Mouse (Mus musculus): ENCODE measurements around the gene Rbm20. TPM values are rescaled to one million over a fixed set of nuclear protein-coding genes. Genes with fewer than 3 reads are reported as not detected.

The Rbm20 gene
- 1.4 and 2.5 TPM in 2 replicates for polyA plus RNA-seq (2015; fragmentation: Nextera tagmentation; extraction: Ambion mirVana)

DNA sequence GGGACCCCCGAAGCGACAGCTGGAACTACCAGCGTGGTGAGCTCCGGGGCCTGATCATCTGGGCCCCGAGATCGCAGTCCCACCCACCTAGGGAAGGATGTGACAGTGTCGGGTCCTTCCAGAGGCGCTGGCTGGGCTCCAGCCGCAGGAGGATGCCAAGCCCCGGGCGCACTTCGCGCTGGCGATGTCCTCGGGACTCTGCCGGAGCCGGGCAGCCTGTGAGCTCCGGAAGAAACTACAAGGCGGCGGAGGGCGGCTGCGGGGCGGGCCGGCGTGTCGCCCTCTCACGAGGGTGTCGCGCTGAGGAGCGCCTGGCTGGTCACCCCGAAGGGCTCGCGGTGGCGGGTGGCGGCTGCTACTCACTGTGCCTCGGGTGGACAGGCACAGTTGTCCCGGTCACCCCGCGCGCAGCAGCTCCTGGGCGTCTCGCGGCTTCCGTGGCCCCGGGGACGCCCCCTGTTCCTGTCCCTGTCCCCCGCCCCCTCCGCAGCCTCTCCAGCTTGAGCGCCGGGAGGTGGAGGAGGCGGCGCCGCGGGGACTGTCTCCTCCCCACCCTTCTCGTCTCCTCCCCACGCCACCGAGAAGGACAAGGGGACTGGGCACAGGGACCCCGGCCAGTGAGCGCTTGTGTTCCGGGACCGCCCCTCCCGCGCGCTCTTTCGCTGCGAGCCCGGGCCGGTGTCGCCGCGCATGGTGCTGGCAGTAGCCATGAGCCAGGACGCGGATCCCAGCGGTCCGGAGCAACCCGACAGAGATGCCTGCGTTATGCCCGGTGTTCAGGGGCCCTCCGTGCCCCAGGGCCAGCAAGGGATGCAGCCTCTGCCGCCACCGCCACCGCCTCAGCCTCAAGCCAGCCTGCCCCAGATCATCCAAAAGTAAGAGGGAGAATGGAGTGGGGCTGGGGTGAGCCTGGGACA, at the start of gene Rbm20:
Rbm20 (plus strand) TSS at position 589 of the 917 bp plus-strand sequence.
- H3K4me1 ChIP-seq, result peaks cover 18% of the 10 kb centered on the region
- ATAC-seq (ENCODE audit: borderline replicate concordance, extremely low read depth, low FRiP score, low TSS enrichment), result peak; percentile 89
- peaks cover 90% of the 10 kb centered on the region for H3K27me3 ChIP-seq
- peak within 1 kb of the TSS; percentile 97 for H3K4me2 ChIP-seq
- H3K9me3 ChIP-seq, result no peaks in the 10 kb centered on the region
- no peaks in the 10 kb centered on the region for H3K36me3 ChIP-seq
- peak within 1 kb of the TSS; percentile 37 for H3K9ac ChIP-seq
- H3K27ac ChIP-seq, result no peak within 1 kb of the TSS
- H3K4me3 ChIP-seq, result peak within 1 kb of the TSS; percentile 55
- WGBS, result under 1% methylated on average over 80 of the region's 82 CpGs

DNA sequence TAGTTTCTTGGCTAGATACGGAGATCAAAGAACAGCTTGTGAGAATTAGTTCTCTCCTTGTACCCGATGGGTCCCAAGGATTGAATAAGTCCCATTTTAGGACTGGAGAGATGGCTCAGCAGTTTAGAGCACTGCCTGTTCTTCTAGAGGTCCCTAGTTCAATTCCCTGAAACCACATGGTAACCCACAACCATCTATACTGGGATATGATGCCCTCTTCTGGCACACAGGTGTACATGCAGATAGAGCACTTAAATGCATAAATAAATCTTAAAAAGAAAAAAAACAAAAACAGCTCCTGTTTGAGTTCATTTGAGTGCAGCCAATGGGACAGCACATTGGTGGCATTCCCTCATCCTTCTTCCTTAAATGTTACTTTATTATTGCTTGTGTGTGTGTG, 39.1 kb upstream of the Rbm20 start:
- Histone ChIP-seq H3K4me1 (no peaks in the 10 kb centered on the region), H3K9me3 (no peaks in the 10 kb centered on the region), H3K9ac (no peak overlapping the region), H3K4me3 (no peak overlapping the region), H3K27ac (no peak overlapping the region), H3K4me2 (no peak overlapping the region), H3K27me3 (no peaks in the 10 kb centered on the region), H3K36me3 (peaks cover 75% of the 10 kb centered on the region)
- no peak for ATAC-seq (ENCODE audit: borderline replicate concordance, extremely low read depth, low FRiP score, low TSS enrichment)
- WGBS, result 87% methylated on average over 2 of the region's 2 CpGs

DNA sequence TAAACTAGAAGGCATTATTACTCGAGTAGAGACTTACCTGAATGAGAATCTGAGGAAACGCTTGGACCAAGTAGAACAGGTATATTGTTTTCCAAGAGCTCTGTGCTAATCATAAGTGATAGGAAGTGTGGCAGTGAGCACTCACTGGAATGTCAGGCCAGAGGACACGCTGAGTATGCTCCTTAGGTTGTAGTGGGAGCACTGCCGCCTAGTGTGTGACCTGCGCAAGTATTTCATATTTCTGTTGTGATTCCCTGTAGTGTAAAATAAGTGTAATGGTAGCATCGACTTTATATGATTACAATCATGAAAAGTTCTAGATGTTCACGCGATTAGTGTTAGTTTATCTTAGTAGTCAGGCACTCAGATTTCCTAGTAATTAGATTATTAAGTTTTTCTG, 38.4 kb upstream of the Rbm20 start:
- WGBS, result 86% methylated on average over 8 of the region's 8 CpGs
- Histone ChIP-seq H3K4me3 (no peak overlapping the region), H3K4me1 (no peaks in the 10 kb centered on the region), H3K9me3 (no peaks in the 10 kb centered on the region), H3K27ac (no peak overlapping the region), H3K4me2 (no peak overlapping the region), H3K9ac (no peak overlapping the region), H3K36me3 (peaks cover 75% of the 10 kb centered on the region), H3K27me3 (no peaks in the 10 kb centered on the region)
- no peak for ATAC-seq (ENCODE audit: borderline replicate concordance, extremely low read depth, low FRiP score, low TSS enrichment)

DNA sequence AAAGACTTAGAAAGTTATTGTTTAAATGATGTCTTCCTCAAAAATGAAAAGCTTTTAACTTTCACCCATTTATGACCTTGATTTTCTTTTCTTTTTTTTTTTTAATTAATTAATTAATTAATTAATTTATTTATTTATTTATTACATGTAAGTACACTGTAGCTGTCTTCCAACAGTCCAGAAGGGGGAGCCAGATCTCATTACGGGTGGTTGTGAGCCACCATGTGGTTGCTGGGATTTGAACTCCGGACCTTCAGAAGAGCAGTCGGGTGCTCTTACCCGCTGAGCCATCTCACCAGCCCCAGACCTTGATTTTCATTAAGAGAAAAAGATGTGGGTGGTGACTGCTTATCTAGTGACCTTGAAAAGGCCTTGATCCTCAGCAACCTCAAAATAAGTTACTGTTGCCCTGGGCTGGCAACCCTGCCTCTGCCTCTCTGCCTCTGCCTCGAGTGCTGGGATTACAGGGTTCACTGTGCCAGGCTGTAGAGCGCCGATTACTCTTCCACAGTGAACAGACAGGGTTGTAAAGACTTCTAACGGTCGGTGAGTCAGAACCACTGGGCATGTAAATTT, 33.0 kb upstream of the Rbm20 start:
- Histone ChIP-seq H3K36me3 (peaks cover 68% of the 10 kb centered on the region), H3K9ac (no peak overlapping the region), H3K9me3 (no peaks in the 10 kb centered on the region), H3K4me3 (no peak overlapping the region), H3K4me1 (peaks cover 3% of the 10 kb centered on the region), H3K27me3 (no peaks in the 10 kb centered on the region), H3K4me2 (no peak overlapping the region), H3K27ac (no peak overlapping the region)
- ATAC-seq (ENCODE audit: borderline replicate concordance, extremely low read depth, low FRiP score, low TSS enrichment), result no peak
- WGBS, result 91% methylated on average over 9 of the region's 9 CpGs

DNA sequence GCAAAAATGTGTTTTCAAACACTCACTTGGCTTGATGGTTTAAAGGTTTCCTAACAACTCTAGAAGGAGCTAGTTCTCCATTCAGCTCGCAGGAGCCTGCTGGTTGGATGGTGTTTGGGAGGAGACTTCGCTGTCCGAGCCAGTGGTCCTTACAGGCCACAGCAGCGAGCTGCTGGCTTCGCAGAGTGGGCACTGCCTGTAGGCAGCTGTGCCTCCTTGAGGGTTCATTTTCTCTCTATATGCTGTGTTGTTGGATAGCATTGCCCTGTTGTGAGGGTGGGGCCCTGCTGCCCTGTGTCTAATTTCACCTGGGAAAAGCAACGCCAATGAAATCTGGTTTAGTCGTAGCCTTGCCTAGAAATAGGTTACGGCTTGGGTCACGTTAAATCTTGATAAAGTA, 29.8 kb upstream of the Rbm20 start:
- H3K4me2 ChIP-seq, result no peak overlapping the region
- H3K4me1 ChIP-seq, result peaks cover 11% of the 10 kb centered on the region
- H3K27ac ChIP-seq, result no peak overlapping the region
- H3K27me3 ChIP-seq, result no peaks in the 10 kb centered on the region
- ATAC-seq (ENCODE audit: borderline replicate concordance, extremely low read depth, low FRiP score, low TSS enrichment), result no peak
- H3K4me3 ChIP-seq, result no peak overlapping the region
- no peak overlapping the region for H3K9ac ChIP-seq
- WGBS, result 81% methylated on average over 9 of the region's 9 CpGs
- H3K36me3 ChIP-seq, result peaks cover 39% of the 10 kb centered on the region
- no peaks in the 10 kb centered on the region for H3K9me3 ChIP-seq

DNA sequence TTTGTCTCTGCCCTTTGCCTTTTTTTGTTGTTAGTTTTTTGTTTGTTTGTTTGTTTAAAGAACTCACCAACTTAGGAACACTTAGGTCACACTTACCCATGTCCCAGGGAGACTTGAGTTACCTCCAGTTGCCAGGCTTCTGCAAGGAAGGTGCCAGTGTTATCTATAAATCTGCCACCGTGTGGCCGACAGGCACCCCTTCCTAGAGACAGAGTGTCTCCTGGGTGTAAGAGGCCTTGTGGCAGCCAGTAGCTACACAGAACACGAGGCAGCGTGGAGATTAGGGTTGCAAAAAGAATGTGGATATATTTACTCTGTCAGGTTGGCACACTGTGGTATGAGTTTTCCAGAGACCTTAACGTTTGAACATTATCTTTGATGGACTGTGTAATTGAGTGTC, 29.1 kb upstream of the Rbm20 start:
- Histone ChIP-seq H3K27me3 (no peaks in the 10 kb centered on the region), H3K4me1 (peaks cover 11% of the 10 kb centered on the region), H3K9ac (no peak overlapping the region), H3K9me3 (no peaks in the 10 kb centered on the region), H3K36me3 (peaks cover 36% of the 10 kb centered on the region), H3K4me3 (no peak overlapping the region), H3K27ac (no peak overlapping the region), H3K4me2 (no peak overlapping the region)
- no peak for ATAC-seq (ENCODE audit: borderline replicate concordance, extremely low read depth, low FRiP score, low TSS enrichment)
- 24% methylated on average over 5 of the region's 5 CpGs for WGBS

DNA sequence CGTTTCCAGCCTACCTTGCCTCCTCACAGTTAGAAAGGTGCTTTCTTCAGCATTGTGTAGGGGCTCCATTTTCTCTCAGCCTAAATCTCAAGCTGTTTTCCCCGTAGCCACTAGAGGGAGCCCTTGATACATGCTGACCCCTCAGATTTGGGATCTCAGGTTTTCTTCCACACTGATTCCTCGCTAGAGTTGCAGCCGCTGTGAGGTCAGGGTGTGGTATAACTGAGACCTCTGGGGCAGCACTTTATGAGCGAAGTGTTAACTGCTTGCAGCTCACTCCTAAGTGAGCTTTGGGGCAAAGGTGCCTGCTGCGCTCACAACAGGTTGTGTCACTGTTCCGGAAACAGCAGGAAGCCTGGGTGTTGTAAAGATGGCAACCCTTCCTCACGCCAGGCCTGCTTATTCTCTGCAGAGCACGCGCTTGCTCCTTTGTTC, 28.3 kb upstream of the Rbm20 start:
- no peaks in the 10 kb centered on the region for H3K27me3 ChIP-seq
- 41% methylated on average over 10 of the region's 10 CpGs for WGBS
- no peaks in the 10 kb centered on the region for H3K9me3 ChIP-seq
- H3K36me3 ChIP-seq, result peaks cover 29% of the 10 kb centered on the region
- ATAC-seq (ENCODE audit: borderline replicate concordance, extremely low read depth, low FRiP score, low TSS enrichment), result peak; percentile 46; the same call in 1 of the 2 replicates
- H3K4me1 ChIP-seq, result peaks cover 16% of the 10 kb centered on the region
- H3K9ac ChIP-seq, result no peak overlapping the region
- H3K4me2 ChIP-seq, result no peak overlapping the region
- H3K27ac ChIP-seq, result no peak overlapping the region
- H3K4me3 ChIP-seq, result no peak overlapping the region

DNA sequence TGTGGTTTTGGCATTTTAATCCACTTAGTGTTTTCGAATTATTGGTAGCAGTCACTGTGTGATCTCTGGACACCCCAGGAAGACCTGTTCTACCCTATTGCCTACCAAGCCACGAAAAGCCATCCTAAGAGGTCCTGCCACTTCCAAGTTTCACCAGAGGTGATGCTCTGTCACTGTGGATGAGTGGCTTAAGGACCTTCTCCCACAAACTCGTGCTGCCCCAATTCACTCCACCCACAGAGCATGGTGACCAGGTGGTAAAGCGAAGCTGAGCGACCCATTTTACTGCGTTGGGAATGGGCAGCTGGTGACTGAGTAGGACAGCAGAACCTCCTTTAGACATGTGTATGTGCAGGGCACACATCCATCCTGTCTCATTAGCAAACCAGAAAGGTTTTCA, 27.7 kb upstream of the Rbm20 start:
- Histone ChIP-seq H3K9me3 (no peaks in the 10 kb centered on the region), H3K27ac (no peak overlapping the region), H3K27me3 (no peaks in the 10 kb centered on the region), H3K4me1 (peaks cover 20% of the 10 kb centered on the region), H3K36me3 (peaks cover 25% of the 10 kb centered on the region), H3K9ac (no peak overlapping the region), H3K4me3 (no peak overlapping the region), H3K4me2 (no peak overlapping the region)
- ATAC-seq (ENCODE audit: borderline replicate concordance, extremely low read depth, low FRiP score, low TSS enrichment), result no peak
- WGBS, result 84% methylated on average over 6 of the region's 6 CpGs

DNA sequence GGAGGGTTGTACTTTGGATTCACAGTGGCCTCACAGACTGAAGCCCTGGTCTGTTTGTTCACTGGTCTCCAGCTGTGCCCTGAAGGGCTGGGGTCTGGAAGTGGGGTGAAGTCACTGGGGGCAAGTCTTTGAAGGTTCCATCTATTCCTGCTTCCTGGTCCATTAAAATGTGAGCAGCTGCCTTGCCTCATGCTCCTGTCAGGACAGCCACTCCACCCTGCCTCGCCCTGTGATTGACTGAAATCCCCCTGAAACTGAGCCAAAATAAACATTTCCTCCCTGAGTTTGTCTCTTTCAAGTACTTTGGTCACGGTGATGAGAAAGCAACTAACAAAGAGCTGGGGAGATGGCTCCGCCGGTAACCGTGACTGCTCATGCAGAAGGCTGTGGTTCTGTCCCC, 27.3 kb upstream of the Rbm20 start:
- WGBS, result 19% methylated on average over 5 of the region's 5 CpGs
- no peak overlapping the region for H3K27ac ChIP-seq
- H3K27me3 ChIP-seq, result no peaks in the 10 kb centered on the region
- no peaks in the 10 kb centered on the region for H3K9me3 ChIP-seq
- H3K4me3 ChIP-seq, result no peak overlapping the region
- no peak overlapping the region for H3K9ac ChIP-seq
- ATAC-seq (ENCODE audit: borderline replicate concordance, extremely low read depth, low FRiP score, low TSS enrichment), result no peak
- peaks cover 23% of the 10 kb centered on the region for H3K36me3 ChIP-seq
- peaks cover 20% of the 10 kb centered on the region for H3K4me1 ChIP-seq
- no peak overlapping the region for H3K4me2 ChIP-seq

DNA sequence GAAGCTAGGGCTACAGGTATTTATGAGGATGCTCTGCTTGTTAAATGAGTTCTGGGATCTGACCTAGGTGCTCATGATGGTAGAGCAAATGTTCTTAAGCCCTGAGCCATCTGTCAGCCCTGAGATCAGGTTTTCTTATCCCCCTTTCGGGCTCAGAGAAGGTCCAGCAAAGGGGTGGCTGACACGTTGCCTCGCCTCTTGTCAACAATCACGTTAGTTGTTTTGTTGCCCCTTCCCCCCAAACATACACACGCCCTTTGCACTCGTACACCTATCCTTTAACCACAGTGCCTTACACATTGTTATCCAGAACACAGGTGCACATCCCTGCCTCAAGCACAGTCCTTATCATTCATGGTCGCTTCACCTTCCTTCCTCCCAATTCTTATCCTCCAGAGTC, 26.2 kb upstream of the Rbm20 start:
- Histone ChIP-seq H3K4me1 (peaks cover 20% of the 10 kb centered on the region), H3K9me3 (no peaks in the 10 kb centered on the region), H3K4me2 (no peak overlapping the region), H3K4me3 (no peak overlapping the region), H3K36me3 (peaks cover 14% of the 10 kb centered on the region), H3K9ac (no peak overlapping the region), H3K27me3 (no peaks in the 10 kb centered on the region), H3K27ac (no peak overlapping the region)
- 72% methylated on average over 7 of the region's 7 CpGs for WGBS
- no peak for ATAC-seq (ENCODE audit: borderline replicate concordance, extremely low read depth, low FRiP score, low TSS enrichment)

DNA sequence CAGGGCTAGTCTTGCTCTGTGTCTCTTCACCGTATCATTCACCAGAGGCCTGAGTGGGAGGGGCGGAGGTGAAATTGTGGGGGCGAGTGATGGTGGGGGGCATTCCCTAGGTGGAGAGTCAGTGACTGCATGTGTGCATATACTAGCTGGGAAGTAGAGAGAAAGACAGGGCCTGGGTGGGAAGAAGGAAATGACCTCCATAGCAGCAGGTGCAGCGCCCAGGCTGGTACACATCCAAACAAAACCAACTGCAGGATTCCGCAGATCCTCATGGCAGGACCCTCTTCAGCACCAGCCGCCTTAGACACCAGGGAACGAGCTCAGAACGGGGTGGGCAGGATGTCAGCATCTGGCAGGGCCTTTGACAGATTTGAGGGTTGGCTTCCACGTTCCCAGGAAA, 24.8 kb upstream of the Rbm20 start:
- 55% methylated on average over 9 of the region's 9 CpGs for WGBS
- Histone ChIP-seq H3K9me3 (no peaks in the 10 kb centered on the region), H3K4me1 (peaks cover 20% of the 10 kb centered on the region), H3K4me2 (no peak overlapping the region), H3K9ac (no peak overlapping the region), H3K4me3 (no peak overlapping the region), H3K27ac (no peak overlapping the region), H3K36me3 (0 out of 2 replicates have a peak, but pooled peaks cover 4% of the 10 kb centered on the region), H3K27me3 (no peaks in the 10 kb centered on the region)
- ATAC-seq (ENCODE audit: borderline replicate concordance, extremely low read depth, low FRiP score, low TSS enrichment), result no peak

Measured in lung, embryonic 15.5 days (tissue).